Mouse (Mus musculus) kidney, adult 18-20 months (tissue): ENCODE data around the gene Tspan5.

Experiments used
- DNase-seq: peaks from one replicate; pipeline ENCODE4 v3.0.0; 2021

Gene Tspan5

DNA sequence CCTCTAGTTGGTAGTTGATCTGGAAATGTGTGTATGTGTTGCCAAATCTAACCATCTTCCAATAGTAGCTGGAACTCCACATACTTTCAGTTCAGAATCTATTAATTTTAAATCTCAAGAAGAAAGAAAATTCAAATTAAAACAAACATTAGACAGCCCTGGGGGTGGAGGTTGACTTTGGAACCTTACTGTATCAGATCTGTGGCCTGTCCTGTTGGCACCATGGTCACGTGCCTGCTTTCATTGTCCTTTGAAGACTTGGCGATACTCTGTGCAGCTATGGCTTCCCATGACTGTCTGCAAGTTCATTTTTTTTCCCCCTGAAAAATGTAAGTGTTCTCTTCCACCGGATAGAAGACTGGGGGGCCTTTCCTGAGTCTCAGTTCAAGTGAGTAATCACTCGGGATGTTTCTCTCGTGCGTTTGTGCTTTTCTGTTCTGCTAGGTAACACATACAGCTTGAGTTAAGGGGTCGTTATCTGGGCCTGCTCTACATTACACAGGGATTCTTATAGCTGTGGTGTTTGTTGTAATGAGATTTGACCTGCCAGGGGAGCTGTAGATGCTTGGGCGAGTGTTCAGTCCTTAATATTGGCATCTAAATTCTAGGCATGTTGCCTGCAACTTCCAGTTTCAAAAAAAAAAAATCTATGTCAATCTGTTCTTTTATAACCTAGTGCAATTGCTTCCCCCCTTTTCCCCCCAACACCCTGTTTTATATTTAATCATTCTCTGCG lies 32.0 kb downstream of the Tspan5 start:
- DNase-seq, result no peak

- no peak for DNase-seq
Measured at GRCm38 (mm10) chr3:138774607-138774943, 32.6 kb downstream of the Tspan5 start.

GRCm38 (mm10) chr3:138775926-138776715 lies 34.1 kb downstream of the Tspan5 start:
- DNase-seq, result no peak

- no peak for DNase-seq
Measured at GRCm38 (mm10) chr3:138781492-138781891, 39.5 kb downstream of the Tspan5 start.

DNA sequence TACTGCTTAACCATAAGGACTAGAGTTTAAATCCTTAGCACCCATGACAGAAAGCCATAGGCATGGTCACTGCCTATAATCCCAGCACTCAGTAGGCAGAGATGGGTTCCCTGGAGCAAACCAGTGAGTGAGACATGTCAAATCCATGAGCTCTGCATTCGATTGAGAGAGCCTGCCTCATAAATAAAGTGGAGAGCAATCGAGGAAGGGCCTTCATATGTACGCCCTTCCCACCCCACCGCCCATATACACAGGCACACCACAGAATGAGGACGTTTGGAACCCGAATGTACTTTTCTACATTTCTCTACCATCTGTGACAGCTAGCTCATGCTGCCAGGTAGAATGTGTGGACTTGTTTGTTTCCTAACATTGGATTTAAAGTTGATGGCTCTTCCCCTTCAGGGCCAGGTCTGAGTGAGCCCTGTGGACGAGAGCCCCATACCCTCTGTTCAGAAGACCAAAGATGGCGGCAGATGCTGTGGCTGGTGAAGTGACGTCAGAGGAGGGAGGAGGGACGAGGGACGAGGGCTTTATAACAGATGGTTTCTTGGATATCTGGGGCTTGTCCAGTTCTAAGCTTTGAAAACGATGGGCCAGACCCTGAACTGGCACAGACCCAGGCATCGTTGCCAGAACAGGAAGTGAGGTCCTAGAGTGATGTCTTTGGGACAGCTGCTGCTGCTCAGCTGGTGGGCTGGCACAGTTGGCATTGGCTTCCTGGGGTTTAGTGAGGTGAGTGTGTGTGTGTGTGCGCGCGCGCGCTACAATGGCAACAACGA lies 42.1 kb downstream of the Tspan5 start:
- no peak for DNase-seq

- DNase-seq, result no peak
Measured at GRCm38 (mm10) chr3:138784641-138785025, 42.6 kb downstream of the Tspan5 start.

DNA sequence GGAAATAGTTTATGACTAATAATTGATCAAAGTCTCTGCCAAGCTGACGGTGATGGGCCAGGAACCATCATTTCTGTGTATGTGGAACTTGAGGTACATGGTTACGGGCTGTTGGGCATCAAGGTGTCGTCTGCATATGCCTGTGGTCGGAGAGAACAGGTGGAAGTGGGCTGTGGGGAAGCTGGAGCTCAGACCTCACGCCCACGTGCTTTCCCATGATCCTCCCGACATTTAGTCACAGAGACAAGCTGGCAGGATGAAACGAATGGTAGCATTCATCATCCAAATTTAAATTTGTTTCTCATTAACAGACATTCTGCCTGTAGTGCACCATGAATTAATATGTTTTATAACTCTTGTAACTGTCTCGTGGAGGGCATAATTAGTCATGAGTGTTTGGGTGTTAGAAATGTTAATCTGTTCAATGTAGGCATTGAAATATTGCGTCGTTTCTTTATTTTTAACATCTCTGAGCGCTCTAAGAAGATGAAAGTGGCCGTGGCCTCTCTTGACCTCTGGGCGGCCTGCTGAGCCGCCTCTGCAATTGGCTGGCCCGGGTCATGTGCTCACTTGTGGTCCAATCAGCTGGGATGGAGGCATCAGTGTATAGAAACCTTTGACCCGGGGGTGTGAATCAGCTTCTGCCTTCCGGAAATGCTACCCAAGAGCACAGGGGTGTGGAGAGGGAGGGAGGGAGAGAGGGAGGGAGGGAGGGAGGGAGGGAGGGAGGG lies 45.9 kb downstream of the Tspan5 start:
- no peak for DNase-seq

GRCm38 (mm10) chr3:138788489-138788850 lies 46.5 kb downstream of the Tspan5 start:
- no peak for DNase-seq

- no peak for DNase-seq
Measured at GRCm38 (mm10) chr3:138789275-138789674, 47.3 kb downstream of the Tspan5 start.

DNA sequence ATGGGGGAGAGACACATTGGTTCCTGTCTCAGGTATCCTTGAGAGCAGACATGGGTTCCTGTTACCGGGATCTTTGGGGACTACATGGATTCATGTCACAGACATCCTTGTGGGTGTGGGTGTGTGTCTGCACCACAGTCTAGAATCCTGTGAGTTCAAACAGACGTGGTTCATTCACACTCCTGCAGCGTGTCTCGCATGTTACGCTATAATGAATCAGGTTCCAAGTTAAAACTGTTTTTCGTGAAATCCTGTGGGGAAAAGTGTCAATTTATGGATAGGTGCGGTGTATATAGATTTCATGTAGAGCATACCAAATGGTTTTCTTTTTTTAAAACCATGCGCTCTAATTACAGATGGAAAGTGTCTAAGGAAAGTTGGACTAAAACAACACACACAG lies 52.5 kb downstream of the Tspan5 start:
- DNase-seq, result no peak

DNA sequence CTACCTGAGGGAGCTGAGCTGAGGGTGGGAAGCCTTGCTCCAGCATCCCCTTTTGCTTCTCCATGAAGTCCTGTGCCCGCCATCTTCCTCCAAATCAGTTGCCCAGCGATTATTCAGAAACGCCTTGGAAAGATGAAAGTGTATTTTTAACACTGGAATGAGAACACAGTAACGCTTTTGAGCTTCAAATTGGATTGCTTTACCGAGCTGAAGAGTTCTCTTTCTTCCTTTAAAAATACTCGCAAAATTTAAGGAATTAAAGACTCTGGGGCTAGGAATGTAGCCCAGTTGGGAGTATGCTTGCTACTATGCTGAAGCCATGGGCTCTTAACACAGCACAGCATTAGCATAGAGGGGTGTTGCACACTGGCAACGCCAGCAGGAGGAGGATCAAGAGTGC lies 54.0 kb downstream of the Tspan5 start:
- DNase-seq, result no peak

- no peak for DNase-seq
Measured at GRCm38 (mm10) chr3:138796583-138796982, 54.6 kb downstream of the Tspan5 start.

GRCm38 (mm10) chr3:138800664-138801411 lies 58.8 kb downstream of the Tspan5 start:
- no peak for DNase-seq

DNA sequence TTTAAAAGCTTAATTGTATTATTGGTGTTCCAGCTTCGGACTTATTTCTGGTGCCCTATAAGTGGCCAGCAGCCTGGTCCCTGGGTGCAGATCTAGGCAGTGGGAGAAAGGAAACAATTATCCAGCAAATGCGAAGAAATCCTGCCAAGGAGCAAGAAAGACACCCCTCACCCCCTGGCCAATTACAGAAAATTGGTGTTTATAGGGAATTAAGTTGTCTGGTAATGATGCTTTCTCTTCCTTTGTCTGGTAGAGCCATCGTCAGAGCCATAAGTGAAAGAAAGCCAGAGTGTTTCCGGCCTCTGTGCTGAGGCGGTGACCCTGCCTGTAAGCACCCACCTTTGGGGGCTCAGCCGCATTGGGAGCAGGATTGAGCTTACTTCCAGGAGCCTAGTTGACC lies 59.7 kb downstream of the Tspan5 start:
- DNase-seq, result no peak

GRCm38 (mm10) chr3:138802722-138803443 lies 60.9 kb downstream of the Tspan5 start:
- DNase-seq, result no peak

GRCm38 (mm10) chr3:138803444-138804085 lies 61.6 kb downstream of the Tspan5 start:
- no peak for DNase-seq

- no peak for DNase-seq
Measured at GRCm38 (mm10) chr3:138804104-138805048, 62.4 kb downstream of the Tspan5 start.

- DNase-seq, result no peak
Measured at GRCm38 (mm10) chr3:138807795-138808194, 65.8 kb downstream of the Tspan5 start.

- no peak for DNase-seq
Measured at GRCm38 (mm10) chr3:138809509-138809908, 67.5 kb downstream of the Tspan5 start.

DNA sequence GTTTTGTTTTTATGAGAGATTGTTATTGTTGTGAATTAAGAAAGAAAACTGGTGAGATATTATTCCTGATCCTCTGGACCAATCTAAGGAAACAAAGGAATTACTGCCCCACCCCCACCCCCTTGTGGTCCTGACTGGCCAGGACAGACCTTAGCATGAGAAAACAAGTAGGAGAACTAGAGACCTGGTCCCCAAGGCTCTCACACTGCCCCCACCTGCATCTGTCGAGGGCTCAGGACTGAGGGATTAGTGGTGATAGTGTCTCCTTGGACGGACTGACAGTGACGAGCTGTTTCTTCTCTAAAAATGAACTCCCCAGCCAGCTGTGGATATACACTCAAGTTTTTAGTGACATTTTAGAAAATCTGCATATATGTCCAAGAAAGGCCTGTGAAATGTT lies 70.6 kb downstream of the Tspan5 start:
- DNase-seq, result no peak
